Mouse (Mus musculus) cortical plate, adult 2 months (tissue): Measurements from ENCODE around the gene Zscan5b.

ENCODE experiments used
- CTCF ChIP-seq: fragments of 200-500 bp; IDR thresholded peaks from 2 replicates; pipeline ENCODE4 v1.5.1; 2011; ENCODE audit warnings: mild to moderate bottlenecking, control low read depth, low read length; ENCODE audit not compliant: insufficient read depth; ENCODE audit errors: extremely low read depth
- POLR2A ChIP-seq: fragments of 200-500 bp; IDR thresholded peaks from 2 replicates; pipeline ENCODE4 v1.6.1; 2011; ENCODE audit warnings: mild to moderate bottlenecking, low read length, control low read depth; ENCODE audit not compliant: insufficient read depth; ENCODE audit errors: extremely low read depth

DNA sequence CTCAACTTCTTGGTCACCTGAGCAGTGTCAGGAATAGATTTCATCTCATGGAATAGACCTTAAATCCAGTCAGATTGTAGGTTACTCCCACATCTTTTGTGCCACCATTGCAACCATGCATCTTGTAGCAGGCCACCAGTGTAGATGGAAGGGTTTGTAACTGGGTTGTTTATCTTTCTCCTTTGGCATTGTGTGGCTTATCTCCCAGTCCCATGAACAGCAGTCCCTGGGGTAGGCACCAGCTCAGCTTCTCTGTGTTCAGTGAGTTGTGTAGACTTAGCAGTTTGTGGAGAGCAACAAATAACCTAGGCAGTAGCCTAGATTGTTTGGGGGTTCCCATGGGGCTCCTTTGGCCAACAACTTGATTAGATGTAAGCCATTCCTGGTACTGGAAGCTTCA is 39.2 kb upstream of the Zscan5b start:
- no peak for TF ChIP-seq CTCF
- TF ChIP-seq POLR2A = no peak
